Mouse (Mus musculus): Measurements from ENCODE around the gene Mapk13.

The Mapk13 gene

DNA sequence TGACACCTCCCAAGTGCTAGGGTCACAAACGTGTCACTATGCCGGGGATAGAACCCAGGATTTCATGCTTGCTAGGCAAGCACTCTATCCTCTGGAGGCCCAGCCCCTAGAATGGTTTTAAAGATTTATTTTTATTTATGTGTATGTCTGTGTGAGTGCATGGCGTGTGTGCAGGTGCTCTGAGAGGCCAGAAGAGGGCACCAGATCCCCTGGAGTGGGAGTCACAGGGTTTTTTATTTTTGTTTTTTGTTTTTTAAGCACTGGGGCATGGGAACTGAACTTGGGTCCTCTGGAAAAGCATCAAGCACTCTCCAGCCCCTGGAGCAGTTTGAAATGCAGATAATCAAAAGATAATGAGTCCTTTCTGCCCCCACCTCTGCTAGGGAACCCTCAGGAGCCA is 7.7 kb downstream of the Mapk13 start:
- DNase-seq: no peak

DNA sequence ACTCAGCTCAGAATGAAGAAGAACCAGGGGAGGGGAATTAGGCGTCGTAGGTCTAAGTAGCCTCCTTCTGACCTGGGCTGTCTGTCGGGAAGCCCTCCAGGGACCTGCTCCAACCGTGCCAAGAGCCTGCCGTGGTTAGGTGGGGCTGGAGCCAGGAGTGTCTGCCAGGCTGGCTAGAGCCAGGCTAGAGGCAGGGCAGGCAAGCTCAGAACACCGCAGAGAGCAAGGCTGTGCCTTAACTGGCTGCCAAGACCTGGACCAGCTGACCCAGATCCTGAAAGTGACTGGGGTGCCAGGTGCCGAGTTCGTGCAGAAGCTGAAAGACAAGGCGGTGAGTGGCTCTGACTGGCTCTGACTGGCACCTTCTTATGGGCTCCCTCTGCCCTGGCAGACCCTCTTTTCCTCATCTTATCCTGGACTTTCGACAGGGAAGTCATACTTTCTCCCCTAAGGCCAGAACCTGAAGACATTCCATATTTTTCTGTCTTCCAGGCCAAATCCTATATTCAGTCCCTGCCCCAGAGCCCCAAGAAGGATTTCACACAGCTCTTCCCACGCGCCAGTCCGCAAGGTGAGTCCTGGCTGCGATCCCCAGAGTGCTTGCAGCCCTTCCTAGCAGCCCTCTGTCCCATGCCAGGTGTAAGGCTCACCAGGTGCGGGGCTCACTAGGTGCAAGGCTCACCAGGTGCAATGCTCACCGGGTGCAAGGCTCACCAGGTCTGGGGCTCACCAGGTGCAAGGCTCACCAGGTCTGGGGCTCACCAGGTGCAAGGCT is 8.3 kb downstream of the Mapk13 start:
- DNase-seq: no peak

DNA sequence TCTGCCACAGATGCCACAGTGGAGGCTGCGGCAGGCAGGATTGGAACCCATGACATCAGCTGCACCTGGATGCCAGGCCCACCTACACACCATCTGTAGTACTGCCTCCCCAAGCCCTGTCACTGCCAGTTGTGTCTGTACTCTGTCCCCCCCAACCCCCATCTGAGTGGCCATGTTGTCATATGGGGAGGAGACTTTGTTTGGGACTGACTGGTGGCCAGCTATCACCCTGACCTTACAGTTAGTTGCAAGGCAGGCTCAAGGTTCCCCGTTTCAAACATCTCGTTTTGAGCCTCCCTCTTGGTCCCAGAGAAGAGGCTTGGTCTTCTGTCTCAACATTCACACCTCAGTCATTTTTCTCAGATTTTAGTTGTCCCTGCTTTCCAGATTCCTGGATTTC is 10.6 kb downstream of the Mapk13 start:
- DNase-seq: no peak

DNA sequence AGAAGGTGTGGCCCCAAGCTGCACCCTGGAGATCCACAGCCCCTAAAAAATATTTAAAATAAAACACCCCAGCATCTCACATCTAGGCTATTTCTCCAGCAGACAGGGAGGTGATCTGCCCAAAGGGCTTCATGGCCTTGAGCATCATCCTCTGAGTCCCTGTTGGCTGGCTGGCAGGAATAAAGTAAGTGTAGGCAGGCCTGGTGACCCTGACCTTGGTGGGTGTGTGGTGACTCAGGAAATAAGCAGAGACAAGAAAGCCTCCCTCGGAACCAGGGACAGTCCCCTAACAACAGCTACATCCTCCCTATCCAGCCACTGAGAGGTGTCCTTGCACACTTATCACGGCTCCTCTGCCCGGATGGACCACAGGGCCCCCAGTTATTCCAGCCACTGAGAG is 11.7 kb downstream of the Mapk13 start:
- DNase-seq: no peak

DNA sequence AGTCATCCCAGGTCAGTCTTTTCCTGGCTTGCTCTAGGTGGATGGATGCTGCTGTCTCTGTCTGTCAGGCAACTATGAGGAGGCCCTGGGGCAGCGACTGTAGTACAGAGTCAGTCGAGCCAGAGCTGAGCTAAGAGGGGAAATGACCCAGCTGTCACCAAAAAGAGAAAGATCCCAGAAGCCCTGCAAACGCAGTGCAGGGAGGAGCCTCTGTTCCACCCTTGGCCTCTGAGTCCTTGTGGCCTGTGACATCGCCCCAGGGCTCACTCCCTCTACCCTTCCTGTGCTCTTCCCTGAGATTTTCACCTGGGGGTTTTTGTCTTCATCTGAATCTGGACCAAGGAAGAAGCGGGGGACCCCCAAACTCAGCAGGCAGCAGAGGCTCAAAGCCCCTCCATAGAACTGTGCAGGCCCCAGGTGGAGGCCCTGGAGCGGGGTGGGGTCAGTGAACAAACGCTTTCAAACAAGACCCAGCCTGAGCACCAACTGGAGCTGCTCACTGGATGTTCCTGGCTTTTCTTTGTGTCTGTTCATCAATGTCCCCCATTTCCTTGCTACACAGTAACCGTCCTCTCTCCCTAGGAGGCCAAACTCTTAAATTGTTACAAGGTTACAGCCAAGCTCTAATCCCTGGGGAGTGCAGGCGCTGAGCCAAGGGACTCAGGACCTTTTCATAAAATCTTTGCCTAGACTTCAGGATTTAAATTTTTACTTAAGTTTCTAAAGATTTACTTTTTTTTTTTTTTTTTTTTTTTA is 12.4 kb downstream of the Mapk13 start:
- DNase-seq: no peak

DNA sequence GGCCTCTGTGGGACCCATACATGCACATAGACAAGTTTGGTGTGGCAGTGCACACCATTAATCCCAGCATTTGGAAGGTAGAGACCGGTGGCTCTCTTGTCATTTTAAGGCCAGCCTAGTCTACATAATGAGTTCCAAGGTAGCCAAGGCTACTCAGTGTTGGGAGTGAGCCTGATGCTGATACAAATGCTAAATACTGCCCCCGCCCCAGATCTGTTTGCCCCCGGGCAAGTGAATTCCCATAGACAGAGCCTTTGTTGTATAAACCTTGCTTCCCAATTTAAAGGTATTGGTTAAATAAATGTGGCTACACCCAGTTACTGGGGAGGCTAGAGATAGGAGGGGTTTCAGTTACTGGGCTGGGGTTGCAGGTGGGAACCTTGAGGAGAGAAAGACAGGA is 15.9 kb downstream of the Mapk13 start:
- DNase-seq: no peak

DNA sequence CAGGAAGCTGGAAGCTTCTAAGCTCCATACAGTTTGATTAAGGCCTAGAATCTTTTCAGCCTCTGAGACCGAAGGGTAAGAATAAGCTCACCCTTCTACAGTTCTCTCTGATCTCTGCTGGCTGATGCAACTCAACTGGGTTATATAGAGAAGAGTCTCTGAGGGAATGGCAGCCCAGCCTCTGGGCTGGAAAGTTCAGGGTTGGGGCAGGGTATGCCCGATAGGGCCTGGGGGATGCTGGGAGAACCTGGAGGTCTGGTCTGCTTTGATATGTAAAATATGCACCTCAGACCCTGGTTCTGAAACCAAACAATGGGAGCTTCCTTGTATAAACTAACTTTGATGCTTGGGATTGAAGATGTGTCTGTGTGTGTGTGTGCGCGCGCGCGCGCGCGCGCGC is 18.4 kb downstream of the Mapk13 start:
- DNase-seq: no peak

DNA sequence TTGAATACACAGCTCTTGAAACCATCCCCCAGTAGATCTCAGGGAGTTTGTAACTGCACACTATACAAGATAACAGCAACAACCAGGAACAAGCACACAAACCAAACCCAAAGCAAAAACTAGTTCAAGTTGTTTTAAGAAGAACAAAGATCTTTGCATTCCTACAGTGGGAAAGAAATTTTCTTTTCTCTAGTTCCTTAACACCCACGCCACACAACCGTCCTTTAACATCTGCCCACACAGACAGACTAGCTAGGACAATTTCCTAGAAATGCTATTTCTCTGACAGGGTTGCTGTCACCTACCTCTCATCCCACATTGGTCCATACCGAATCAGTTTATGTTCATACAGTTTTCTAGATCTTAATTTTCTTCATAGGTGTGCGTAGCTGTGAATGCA is 27.9 kb downstream of the Mapk13 start:
- no peak for DNase-seq

DNA sequence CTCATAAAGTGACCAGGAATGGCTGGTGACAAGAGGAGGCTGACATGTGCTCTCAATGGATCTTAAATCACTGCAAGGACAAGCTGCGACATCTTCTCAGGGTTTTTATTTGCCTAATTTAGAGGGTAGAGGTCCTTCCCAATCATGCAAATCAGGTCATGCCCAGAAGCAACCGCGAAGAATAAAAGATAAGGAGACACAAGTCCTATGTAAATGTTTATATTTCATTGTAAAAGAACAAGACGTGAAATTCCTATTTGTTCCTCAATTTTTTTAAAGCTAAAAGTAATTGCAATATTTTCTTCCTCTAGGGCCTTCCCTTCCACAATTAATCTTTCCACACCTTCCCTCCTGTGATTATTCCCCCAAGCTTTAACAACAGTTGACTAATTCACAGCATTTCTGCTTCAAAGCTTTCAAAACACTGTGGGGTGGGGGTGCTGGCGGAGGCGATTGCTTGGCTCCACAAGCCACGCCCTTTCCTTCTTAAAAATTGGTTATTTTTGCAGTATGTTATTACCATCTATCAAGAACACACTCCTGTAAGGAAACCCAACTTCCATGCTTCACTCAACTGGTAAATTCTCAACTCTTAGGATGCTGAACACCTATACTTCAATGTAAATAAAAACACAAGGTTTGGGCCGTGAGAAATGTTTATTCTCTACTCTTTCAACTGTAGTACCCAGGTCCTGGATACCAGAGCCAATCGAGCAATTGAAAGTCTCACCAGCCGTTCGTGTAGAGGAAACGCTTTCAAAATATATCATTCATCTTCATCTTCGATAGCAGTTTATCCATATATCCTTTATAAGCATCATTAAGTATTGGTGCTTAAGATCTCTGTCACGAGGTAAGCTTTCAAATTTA is 30.4 kb downstream of the Mapk13 start:
- DNase-seq: peak; percentile 22

DNA sequence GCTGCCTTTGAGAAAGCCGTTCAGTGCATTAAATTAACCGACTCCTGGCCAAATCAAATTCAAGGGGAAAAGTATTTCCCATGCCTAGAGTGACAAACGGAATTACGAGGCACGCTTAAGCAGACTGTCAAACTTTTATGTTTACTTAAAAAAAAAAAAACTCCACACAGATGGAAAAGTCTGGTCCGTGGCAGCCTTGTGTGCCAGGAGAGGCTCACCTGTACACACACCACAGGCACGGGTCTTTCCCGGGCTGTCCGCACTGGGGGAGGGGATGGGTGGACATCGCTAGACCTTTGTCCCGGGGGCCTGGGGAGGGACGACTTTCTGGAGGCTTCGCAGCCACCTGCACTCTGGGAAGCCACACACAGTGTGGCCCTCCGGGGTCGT is 31.2 kb downstream of the Mapk13 start:
- DNase-seq: no peak

DNA sequence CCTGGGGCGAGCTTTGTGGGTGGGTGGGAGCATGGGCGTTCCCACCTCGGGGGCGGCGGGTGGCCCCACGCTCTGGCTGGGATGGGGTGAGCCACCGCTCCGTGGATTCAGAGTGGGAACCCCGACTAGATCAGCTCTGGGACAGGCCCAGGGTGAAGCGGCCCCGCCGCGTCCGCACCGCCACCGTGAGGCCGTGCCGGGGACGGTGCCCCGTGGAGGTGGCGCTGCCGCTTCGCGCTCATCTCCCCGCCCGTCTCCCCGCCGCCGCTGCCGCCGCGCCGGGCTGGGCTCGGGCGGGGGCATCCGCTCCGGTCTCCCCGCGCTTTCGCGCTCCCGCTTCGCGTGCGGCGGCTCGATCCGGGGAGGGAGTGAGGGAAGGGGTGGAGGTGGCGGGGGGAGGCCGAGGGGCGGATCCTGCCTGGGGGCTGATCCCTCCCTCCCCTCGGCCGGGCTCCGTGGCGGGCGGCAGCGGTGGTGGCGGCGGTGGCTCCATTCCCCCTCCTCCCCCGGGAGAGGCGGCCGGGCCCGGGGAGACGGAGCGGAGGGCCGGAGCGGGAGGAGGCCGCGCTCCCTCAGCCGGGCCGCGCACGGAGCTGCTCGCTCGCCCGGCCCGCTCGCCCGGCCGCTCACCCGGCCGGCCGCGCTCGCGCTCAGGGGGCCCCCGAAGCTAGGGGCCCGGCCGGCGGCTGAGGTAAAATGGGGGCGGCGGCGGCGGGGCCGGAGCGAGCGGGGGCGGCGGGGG is 31.7 kb downstream of the Mapk13 start, which contains the start of gene Brpf3:
Gene Brpf3 (plus strand): TSS at position 420 of the 742 bp plus-strand sequence.
- peak; percentile 91 for DNase-seq

DNA sequence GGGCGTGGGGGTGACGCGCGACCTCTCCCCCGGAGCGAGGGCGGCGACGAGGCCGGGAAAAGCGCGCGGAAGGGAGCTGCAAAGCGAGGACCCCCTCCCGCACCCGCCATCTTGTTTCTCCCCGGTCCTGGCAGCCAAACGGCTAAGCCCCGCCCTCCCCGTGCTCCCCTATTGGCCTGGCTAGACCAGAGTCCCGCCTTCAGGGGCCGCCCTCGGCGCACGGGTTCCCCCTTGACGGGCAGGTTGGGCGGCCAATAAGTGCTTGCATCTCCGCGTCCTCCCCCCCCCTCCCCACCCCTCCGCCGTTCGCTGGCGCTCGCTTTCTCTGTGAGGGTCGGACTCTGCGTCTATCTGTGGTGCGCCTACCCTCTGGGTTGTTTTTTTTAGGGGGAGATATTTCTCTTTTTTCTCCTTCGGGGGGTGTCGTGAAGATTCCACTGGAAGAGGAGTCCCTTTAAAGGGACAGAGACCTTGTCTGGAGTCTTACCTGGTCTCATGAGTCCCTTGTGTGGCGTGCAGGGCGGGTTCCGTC is 32.4 kb downstream of the Mapk13 start:
- peak; percentile 100 for DNase-seq

DNA sequence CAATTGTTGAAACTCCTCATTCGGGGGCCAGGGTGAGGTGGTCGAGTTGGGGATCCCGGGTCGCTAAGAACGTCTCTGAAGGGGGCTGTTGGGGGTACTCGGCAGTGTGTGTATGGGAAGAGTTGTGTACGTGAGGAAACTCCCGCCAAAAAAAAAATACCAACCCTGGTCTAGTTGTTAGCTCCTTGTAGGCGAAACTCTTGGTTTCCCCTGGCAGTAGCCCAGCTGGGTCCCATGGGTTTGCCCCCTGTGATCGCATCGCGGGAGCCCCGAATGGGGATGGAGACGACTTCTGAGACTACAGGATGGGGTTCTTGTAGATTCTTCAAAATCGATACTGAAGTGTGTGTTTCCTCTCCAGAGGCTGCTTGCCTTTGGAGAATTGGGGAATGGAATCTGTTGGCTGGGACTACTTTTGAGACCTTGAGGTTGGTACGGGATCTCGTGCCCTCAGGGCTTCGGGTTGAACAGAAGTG is 32.9 kb downstream of the Mapk13 start:
- no peak for DNase-seq

DNA sequence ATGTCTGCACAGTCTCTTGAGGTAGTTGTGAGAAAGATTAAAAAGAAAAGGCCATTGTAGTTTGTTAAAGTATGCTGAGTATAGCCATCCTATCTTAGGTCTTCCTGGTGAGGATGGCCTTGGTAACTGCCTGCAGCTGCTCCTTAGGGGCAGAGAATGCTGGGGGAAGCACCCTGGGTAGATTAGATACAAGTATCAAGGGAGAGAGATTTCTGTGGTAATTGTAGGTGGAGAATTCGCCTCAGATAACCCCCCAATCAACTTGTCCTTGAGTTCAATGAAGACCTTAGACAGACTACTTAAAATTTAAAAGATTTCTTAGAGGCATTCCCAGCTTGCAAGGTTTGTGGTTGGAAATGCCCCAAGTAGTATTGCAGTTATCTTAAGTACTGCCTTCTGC is 34.2 kb downstream of the Mapk13 start:
- DNase-seq: no peak

DNA sequence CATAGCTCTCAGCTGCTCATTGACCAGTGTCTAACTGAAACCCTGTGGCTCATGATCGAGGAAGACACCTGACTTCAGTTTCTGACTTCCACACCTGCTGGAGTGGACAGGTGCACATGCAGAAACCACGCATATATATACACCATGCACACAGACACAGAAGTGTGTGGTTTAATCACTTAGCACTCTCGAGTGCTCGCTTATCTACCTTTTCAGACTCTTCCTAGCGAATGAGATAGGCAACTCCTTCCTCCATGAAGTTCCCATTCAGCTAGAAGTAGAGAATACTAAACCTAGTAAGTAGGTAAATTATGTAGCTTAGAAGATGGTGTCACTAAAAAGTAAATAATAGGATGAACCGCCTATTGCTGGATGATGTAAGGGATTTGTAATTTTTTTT is 35.9 kb downstream of the Mapk13 start:
- DNase-seq: no peak

DNA sequence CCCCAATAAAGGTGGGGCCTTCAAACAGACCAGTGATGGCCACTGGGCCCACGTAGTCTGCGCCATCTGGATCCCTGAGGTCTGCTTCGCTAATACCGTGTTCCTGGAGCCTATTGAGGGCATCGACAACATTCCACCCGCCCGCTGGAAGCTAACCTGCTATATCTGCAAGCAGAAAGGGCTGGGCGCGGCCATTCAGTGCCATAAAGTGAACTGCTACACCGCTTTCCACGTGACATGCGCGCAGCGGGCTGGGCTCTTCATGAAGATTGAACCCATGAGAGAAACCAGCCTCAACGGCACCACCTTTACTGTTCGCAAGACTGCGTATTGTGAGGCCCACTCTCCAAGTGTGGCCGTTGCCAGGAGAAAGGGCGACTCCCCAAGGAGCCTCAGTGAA is 37.7 kb downstream of the Mapk13 start:
- no peak for DNase-seq

DNA sequence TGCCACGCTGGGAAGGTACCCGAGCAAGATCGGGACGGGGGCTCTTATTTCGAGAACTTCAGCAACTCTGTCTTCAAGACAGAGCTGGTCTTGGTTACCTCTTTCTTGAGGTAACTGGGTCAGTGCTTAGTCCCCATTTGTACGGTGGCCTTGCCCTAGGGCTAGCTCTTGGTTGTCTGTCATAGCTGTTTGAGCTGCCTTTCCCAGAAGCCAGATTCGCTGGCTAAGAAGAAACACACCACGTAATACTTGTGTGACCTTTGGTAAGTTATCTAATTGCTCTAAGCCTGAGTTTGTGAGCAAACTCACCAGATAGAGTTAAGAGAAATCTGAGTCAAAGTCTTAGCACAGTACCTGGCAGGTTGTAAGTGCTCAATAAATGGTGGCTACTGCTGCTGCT is 39.6 kb downstream of the Mapk13 start:
- DNase-seq: no peak

DNA sequence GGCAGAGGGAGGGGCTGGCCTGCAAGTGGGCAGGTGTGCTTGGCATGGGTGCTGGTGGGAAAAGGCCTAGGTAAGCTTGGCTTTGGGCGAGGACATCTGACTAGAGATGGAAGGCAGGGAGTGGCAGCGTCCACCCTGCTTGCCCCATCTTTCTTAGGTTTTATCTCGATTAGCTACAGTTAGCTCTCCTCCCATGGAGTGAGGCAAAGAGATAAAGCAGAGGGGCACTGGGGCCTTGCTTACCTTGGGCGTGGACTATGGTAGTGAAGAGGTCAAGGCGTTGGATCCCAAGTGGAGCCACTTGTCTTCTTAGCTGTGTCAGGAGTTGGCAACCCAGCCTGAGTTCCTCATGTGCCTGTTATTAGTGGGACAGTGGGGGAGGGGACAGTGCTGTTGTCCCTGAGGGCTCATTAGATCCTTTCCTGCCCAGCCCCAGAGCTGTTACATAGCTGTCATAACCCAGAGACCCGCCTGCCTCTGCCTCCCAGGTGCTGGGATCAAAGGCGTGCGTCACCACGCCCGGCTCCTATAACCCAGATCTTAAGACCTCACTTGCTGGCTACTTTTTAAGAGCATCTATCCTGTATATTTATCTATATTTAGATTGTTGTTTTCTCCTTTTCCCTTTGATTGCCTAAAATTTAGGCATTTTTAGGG is 40.2 kb downstream of the Mapk13 start:
- DNase-seq: no peak

DNA sequence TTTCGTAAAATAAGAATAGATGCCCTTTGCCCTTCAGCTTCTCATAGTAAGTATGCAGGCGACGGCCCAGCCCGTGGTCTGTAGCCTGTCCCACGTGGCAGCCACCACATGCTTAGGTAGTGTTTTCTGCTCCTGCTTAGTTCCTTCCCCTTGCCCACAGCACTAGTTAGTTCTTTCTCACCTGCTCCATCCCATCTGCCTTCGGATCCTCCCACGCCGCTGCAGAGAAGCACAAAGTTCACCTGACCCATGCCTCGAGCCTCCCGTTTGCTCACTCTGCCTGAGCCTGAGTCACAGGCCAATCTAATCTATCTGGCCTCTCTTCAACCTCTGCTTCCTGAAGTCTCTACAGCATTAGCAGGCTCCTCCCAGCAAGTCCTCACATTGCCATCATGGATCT is 43.2 kb downstream of the Mapk13 start:
- no peak for DNase-seq

DNA sequence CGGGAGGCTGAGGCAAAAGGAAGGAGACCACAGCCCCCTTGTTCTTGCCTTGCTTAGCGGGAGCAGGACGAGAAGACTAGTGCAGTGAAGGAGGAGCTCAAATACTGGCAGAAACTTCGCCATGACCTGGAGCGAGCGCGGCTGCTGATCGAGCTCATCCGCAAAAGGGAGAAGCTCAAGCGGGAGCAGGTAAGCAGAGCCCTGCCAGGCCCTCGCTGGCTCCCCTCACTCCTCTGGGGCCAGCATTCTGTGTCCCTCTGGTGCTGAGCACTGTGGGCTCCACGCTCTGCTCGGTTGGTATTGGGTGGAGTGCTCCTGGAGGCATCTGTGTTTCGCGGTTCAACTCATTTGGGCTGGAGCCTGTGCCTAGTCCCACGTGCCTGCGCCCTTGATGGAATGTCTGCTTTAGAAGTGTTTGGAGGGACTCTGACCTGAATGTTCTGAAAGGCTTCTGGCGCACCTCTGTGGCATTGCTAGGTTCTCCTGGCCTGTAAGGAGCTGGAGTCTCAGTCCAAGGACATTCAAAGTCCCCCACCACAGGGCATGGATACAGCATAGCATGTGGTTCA is 45.5 kb downstream of the Mapk13 start:
- no peak for DNase-seq

DNA sequence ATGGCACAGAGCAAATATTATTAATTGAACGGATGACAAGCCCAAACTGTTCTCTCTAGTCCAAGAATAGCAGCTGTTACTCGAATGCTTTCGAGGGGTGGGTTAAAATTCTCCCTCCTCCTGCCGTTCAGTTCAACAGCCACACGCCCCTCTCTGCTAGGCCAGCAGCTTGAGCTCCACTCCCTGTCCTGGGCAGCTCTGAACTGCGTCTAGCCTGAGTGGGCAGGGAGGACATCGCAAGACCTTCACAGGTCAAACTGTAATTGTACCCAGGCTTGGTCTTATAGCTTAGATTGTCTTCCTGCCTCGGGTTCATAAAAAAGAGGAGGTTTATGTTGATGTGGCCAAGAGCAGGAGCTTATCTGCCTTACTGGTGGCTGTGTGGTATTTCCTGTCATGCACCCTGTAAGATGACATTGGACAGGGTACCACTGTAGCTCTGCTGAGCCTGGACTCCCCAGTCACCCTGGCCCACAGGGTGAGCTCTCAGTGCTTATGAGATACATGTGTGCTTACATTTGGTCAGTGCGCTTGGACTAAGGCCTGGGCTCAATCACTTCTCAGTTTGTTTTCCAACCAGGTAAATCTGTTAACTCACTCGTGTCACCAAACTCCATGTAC is 46.4 kb downstream of the Mapk13 start:
- DNase-seq: no peak

Data from thymus, postnatal 14 days (tissue).